Mouse (Mus musculus): ENCODE measurements around the gene Amer2. TPM values are rescaled to one million over a fixed set of nuclear protein-coding genes. Genes with fewer than 3 reads are reported as not detected.
"Not testable (repeated sequence)": the region's sequence is repeated elsewhere in the genome, so short reads cannot be mapped to it uniquely, and the experiment has no call there.

Gene Amer2
- 9.9 and 14.1 TPM in 2 replicates for polyA plus RNA-seq (2016; fragmentation: Nextera tagmentation; extraction: Ambion mirVana)

GRCm38 (mm10) chr14:60372821-60373309 is at the start of gene Amer2:
Gene Amer2 (plus strand): TSS chr14:60373259.
- Histone ChIP-seq H3K36me3 (no peaks in the 10 kb centered on the region), H3K4me3 (no peak within 1 kb of the TSS), H3K4me1 (peaks cover 23% of the 10 kb centered on the region), H3K27ac (replicated peaks) (no peak within 1 kb of the TSS), H3K27me3 (ENCODE audit: low read depth, poor library complexity, severe bottlenecking) (peaks cover 45% of the 10 kb centered on the region), H3K9me3 (replicated peaks) (no peaks in the 10 kb centered on the region)
- 62% methylated on average over 1 of the region's 1 CpGs for WGBS
- DNase-seq (ENCODE audit: low spot score), result no peak

DNA sequence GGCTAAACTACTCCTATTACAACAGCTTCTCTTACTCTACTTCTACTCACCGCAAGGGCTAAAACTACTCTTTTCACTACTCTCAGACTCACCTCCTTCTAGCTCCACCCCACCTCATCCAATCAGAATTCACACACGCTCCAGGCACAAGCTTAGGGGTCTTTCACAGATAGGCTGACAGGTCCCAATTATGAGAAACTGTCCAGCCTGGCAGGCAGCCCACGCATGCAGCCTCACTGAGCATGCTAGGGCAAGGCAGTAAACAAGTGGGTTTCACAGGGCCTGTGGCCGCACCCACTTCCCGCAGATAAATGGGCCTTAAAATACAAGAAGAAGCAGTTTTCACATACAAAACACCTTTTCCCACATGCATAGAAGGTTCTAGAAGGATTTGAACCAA is 33.1 kb upstream of the Amer2 start:
- not testable (repeated sequence) for H3K27ac ChIP-seq (replicated peaks); H3K9me3 ChIP-seq (replicated peaks); H3K36me3 ChIP-seq; H3K27me3 ChIP-seq (ENCODE audit: low read depth, poor library complexity, severe bottlenecking); DNase-seq (ENCODE audit: low spot score); H3K4me3 ChIP-seq; H3K4me1 ChIP-seq
- 91% methylated on average over 5 of the region's 5 CpGs for WGBS

DNA sequence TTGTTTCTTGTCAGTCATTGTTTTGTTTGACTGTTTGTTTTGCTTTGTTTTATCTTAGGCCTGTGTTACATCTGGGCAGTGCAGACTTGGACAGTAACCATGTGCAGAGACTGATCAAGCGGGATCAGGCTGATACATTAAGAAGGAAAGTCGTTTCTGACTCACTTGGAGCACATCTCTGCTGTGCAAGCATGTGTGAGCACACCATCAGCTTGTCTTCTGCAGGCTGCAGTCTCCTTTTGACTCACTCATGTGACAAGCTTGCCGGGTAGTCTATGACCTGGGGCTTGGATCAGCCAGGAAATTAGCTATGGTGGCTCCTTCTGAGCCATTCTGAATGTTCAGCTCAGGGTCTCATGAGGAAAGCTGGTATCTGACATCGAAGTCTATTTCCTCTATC is 32.5 kb upstream of the Amer2 start:
- no peak for DNase-seq (ENCODE audit: low spot score)
- Histone ChIP-seq H3K9me3 (replicated peaks) (no peaks in the 10 kb centered on the region), H3K36me3 (no peaks in the 10 kb centered on the region), H3K27me3 (ENCODE audit: low read depth, poor library complexity, severe bottlenecking) (no peaks in the 10 kb centered on the region), H3K27ac (replicated peaks) (no peak overlapping the region), H3K4me1 (no peaks in the 10 kb centered on the region), H3K4me3 (no peak overlapping the region)
- WGBS, result 84% methylated on average over 4 of the region's 4 CpGs

GRCm38 (mm10) chr14:60345326-60345876 is 27.7 kb upstream of the Amer2 start:
- no peak for DNase-seq (ENCODE audit: low spot score)
- WGBS, result 93% methylated on average over 6 of the region's 6 CpGs
- no peaks in the 10 kb centered on the region for H3K27me3 ChIP-seq (ENCODE audit: low read depth, poor library complexity, severe bottlenecking)
- no peaks in the 10 kb centered on the region for H3K9me3 ChIP-seq (replicated peaks)
- no peak overlapping the region for H3K4me3 ChIP-seq
- H3K36me3 ChIP-seq, result no peaks in the 10 kb centered on the region
- H3K27ac ChIP-seq (replicated peaks), result no peak overlapping the region
- H3K4me1 ChIP-seq, result no peaks in the 10 kb centered on the region

DNA sequence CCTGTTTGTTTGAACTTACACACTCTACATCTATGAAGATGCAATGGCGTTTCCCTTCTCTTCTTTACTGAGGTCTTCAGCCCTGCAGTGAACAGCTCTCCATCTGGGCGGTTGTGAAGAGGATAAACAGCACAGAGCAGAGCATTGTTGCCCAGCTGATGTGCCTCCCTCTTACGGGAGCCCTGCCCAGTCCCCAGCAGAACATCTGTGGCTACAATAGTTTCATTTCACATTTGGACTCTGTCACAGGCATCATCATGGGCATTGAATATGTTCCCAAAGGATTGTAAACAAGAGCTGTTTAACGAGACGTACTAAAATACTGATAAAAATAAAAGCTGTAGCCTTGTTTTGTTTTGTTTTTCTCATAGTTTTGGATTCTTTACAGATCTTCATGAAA is 14.7 kb upstream of the Amer2 start:
- Histone ChIP-seq H3K4me3 (no peak overlapping the region), H3K9me3 (replicated peaks) (no peaks in the 10 kb centered on the region), H3K27me3 (ENCODE audit: low read depth, poor library complexity, severe bottlenecking) (no peaks in the 10 kb centered on the region), H3K27ac (replicated peaks) (no peak overlapping the region), H3K36me3 (no peaks in the 10 kb centered on the region), H3K4me1 (peaks cover 14% of the 10 kb centered on the region)
- DNase-seq (ENCODE audit: low spot score), result no peak
- WGBS, result 90% methylated on average over 5 of the region's 5 CpGs

DNA sequence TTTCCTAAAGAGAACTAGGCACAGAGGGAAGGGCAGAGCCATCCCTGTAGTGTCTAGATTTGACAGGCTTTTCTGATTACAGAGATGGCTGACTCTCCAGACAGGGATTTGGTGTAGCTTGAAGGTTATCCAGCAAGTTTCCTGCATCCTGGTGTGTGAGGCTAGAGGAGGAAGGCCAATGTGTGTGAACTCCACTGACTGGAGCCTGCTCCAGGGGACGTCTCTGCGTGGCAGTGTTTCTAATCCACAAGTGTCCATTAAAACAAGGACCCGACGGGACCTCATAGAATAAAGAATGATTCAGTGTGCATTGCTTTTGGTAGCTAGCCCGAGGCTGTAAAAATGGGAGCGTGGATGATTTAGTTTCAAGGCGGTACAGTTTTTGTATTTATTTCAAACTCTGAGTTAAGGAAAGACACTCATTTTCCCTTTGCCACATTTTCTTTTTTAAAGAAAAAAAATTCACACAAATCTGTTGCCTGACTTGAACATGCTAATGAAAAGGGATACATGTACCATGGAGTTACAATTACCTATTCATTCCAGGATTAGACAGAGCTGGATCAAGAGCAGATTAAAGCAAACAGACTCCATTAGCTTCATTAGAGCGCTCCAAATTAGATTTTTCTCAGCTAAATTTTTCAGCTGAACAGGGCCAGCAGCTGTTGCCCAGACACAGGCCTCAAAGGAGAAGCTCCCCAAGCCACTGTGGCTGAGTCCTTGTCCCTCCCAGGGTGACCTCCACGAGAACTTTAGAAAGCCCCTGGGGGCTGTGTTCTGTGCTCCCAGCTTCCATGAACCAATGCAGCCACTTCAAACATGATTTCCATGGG is 11.5 kb upstream of the Amer2 start:
- Histone ChIP-seq H3K27ac (replicated peaks) (peak overlapping the region; percentile 64), H3K27me3 (ENCODE audit: low read depth, poor library complexity, severe bottlenecking) (no peaks in the 10 kb centered on the region), H3K4me3 (no peak overlapping the region), H3K9me3 (replicated peaks) (no peaks in the 10 kb centered on the region), H3K36me3 (no peaks in the 10 kb centered on the region), H3K4me1 (peaks cover 14% of the 10 kb centered on the region)
- 61% methylated on average over 9 of the region's 9 CpGs for WGBS
- DNase-seq (ENCODE audit: low spot score), result no peak

DNA sequence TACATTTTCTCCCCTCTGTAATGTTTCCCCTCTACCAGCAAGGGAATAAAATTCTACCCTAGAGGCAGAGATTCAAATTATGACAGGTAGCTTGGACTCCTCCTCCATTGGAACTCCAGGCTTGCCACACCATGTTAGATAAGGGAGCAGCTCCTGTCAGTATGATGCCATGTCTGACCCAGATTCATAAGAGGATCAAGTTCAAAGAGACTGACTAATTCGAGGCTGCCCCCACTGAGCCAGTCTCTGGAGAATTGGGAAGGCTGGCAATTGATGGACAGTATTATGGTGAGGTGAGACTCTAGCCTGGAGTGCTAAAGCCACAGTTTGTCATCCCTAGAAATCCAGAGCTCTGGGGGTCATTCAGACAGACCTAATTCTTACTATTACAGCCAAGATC is 6.3 kb upstream of the Amer2 start:
- H3K9me3 ChIP-seq (replicated peaks), result no peaks in the 10 kb centered on the region
- 68% methylated on average over 1 of the region's 1 CpGs for WGBS
- no peak for DNase-seq (ENCODE audit: low spot score)
- peaks cover 7% of the 10 kb centered on the region; the same call in 1 of the 2 replicates for H3K27me3 ChIP-seq (ENCODE audit: low read depth, poor library complexity, severe bottlenecking)
- H3K4me1 ChIP-seq, result peaks cover 24% of the 10 kb centered on the region
- no peak overlapping the region for H3K27ac ChIP-seq (replicated peaks)
- no peak overlapping the region for H3K4me3 ChIP-seq
- H3K36me3 ChIP-seq, result no peaks in the 10 kb centered on the region

- Histone ChIP-seq H3K4me3 (no peak overlapping the region), H3K9me3 (replicated peaks) (no peaks in the 10 kb centered on the region), H3K27me3 (ENCODE audit: low read depth, poor library complexity, severe bottlenecking) (peaks cover 16% of the 10 kb centered on the region; the same call in 1 of the 2 replicates), H3K36me3 (no peaks in the 10 kb centered on the region), H3K27ac (replicated peaks) (0 out of 2 replicates have a peak overlapping the region, but pooled peaks have one; percentile 30), H3K4me1 (peaks cover 15% of the 10 kb centered on the region)
- WGBS, result 47% methylated on average over 9 of the region's 9 CpGs
- no peak for DNase-seq (ENCODE audit: low spot score)
Observed at GRCm38 (mm10) chr14:60368769-60369666, 4.0 kb upstream of the Amer2 start.

DNA sequence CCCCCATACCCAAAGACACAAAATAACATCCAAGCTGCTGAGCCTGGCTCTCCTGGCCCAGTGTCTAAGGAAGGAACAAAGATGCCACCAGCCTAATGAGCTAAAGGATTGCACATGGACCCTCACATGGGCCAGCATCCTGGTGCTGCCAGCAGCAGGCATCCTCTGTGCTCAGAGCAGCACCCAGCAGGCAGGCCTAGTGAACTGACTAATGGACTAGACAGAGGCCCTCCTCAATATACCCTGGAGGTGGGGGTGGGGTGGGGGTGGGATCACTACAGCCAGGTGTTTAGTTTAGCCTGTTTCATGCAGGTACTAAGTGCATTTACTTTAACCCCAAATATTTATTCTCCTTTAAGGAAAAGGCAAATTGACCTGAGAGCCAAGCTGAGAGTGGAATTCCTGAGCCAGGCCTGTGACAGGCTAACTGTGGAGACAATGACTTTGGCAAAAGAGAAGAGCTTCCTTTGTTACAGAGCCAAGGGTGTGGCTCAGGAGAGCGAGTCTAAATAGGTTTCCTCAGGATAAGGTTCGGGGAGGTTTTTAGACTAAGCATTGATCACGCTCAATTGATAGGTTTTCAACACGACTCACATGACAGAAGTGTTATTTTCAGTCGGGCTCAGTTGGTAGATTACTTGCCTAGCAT is 3.3 kb upstream of the Amer2 start:
- no peaks in the 10 kb centered on the region for H3K9me3 ChIP-seq (replicated peaks)
- peaks cover 15% of the 10 kb centered on the region for H3K4me1 ChIP-seq
- H3K36me3 ChIP-seq, result no peaks in the 10 kb centered on the region
- no peak overlapping the region for H3K4me3 ChIP-seq
- WGBS, result 64% methylated on average over 5 of the region's 5 CpGs
- no peak for DNase-seq (ENCODE audit: low spot score)
- H3K27ac ChIP-seq (replicated peaks), result 0 out of 2 replicates have a peak overlapping the region, but pooled peaks have one; percentile 30
- peaks cover 16% of the 10 kb centered on the region; the same call in 1 of the 2 replicates for H3K27me3 ChIP-seq (ENCODE audit: low read depth, poor library complexity, severe bottlenecking)

GRCm38 (mm10) chr14:60377107-60377506 is 4.0 kb downstream of the Amer2 start:
- Histone ChIP-seq H3K9me3 (replicated peaks) (peaks cover 7% of the 10 kb centered on the region), H3K4me1 (peaks cover 49% of the 10 kb centered on the region), H3K27me3 (ENCODE audit: low read depth, poor library complexity, severe bottlenecking) (peaks cover 60% of the 10 kb centered on the region), H3K4me3 (0 out of 2 replicates have a peak overlapping the region, but pooled peaks have one; percentile 82), H3K27ac (replicated peaks) (0 out of 2 replicates have a peak overlapping the region, but pooled peaks have one; percentile 94), H3K36me3 (peaks cover 10% of the 10 kb centered on the region)
- 37% methylated on average over 2 of the region's 2 CpGs for WGBS
- DNase-seq (ENCODE audit: low spot score), result no peak

- peak overlapping the region; percentile 82 for H3K4me3 ChIP-seq
- H3K4me1 ChIP-seq, result peaks cover 54% of the 10 kb centered on the region
- peaks cover 57% of the 10 kb centered on the region for H3K27me3 ChIP-seq (ENCODE audit: low read depth, poor library complexity, severe bottlenecking)
- 25% methylated on average over 10 of the region's 10 CpGs for WGBS
- peaks cover 7% of the 10 kb centered on the region for H3K9me3 ChIP-seq (replicated peaks)
- H3K27ac ChIP-seq (replicated peaks), result peak overlapping the region; percentile 94
- DNase-seq (ENCODE audit: low spot score), result peak; percentile 19
- peaks cover 10% of the 10 kb centered on the region for H3K36me3 ChIP-seq
Observed at GRCm38 (mm10) chr14:60377546-60377945, 4.5 kb downstream of the Amer2 start.

- H3K36me3 ChIP-seq, result peaks cover 10% of the 10 kb centered on the region
- peak overlapping the region; percentile 94 for H3K27ac ChIP-seq (replicated peaks)
- DNase-seq (ENCODE audit: low spot score), result peak; percentile 87
- H3K4me3 ChIP-seq, result peak overlapping the region; percentile 82
- peaks cover 53% of the 10 kb centered on the region for H3K27me3 ChIP-seq (ENCODE audit: low read depth, poor library complexity, severe bottlenecking)
- H3K9me3 ChIP-seq (replicated peaks), result peaks cover 7% of the 10 kb centered on the region
- WGBS, result under 1% methylated on average over 53 of the region's 53 CpGs
- H3K4me1 ChIP-seq, result peaks cover 59% of the 10 kb centered on the region
Observed at GRCm38 (mm10) chr14:60378057-60378565, 5.1 kb downstream of the Amer2 start.

Data from midbrain, embryonic 10.5 days (tissue).